Mouse (Mus musculus) G1E (cell line): ENCODE measurements around the gene Zfp710. TPM values are rescaled to one million over a fixed set of nuclear protein-coding genes. Genes with fewer than 3 reads are reported as not detected.

Source experiments
- ATAC-seq: 2 replicates; pipeline ENCODE4 v1.8.0; 2016; ENCODE audit warnings: mild to moderate bottlenecking; ENCODE audit not compliant: insufficient number of reproducible peaks, poor library complexity, low FRiP score, severe bottlenecking; ENCODE audit errors: extremely low read depth
- DNase-seq: peaks from one replicate; pipeline ENCODE4 v3.0.0; 2012; ENCODE audit warnings: low spot score
- H3K27me3 ChIP-seq: 2 replicates; pipeline ENCODE4 v1.6.1; 2012; ENCODE audit warnings: mild to moderate bottlenecking, low read length, inconsistent platforms; ENCODE audit not compliant: insufficient read depth
- H3K36me3 ChIP-seq: replicated peaks from 2 replicates; pipeline ENCODE3; 2012; ENCODE audit warnings: mild to moderate bottlenecking, inconsistent platforms
- H3K4me1 ChIP-seq: 2 replicates; pipeline ENCODE4 v1.6.1; 2012; ENCODE audit warnings: low read depth, low read length, inconsistent platforms, mixed read lengths; ENCODE audit not compliant: insufficient read depth
- H3K4me3 ChIP-seq: 2 replicates; pipeline ENCODE4 v1.5.1; 2012; ENCODE audit warnings: low read depth, mild to moderate bottlenecking, inconsistent platforms, low read length, moderate library complexity, mixed read lengths
- H3K9me3 ChIP-seq: replicated peaks from 2 replicates; pipeline ENCODE4 v1.6.1; 2012; ENCODE audit warnings: inconsistent platforms
- CTCF ChIP-seq: IDR thresholded peaks from 2 replicates; pipeline ENCODE4 v1.5.1; 2012; ENCODE audit warnings: low read depth, low read length, inconsistent platforms, mixed read lengths
- GATA1 ChIP-seq: IDR thresholded peaks from 2 replicates; pipeline ENCODE4 v1.6.1; 2012; ENCODE audit warnings: borderline replicate concordance, low read length, inconsistent platforms, mixed read lengths
- GATA2 ChIP-seq: IDR thresholded peaks from 2 replicates; pipeline ENCODE4 v1.6.1; 2012; ENCODE audit warnings: low read depth, low read length, inconsistent platforms, borderline replicate concordance
- POLR2AphosphoS5 ChIP-seq: IDR thresholded peaks from 2 replicates; pipeline ENCODE4 v1.6.1; 2012; ENCODE audit warnings: low read depth, low read length, inconsistent platforms; ENCODE audit not compliant: insufficient replicate concordance
- TAL1 ChIP-seq: conservative IDR thresholded peaks from 2 replicates; pipeline ENCODE4 v1.6.1; 2012; ENCODE audit warnings: low read depth, low read length, inconsistent platforms, mixed read lengths
- polyA plus RNA-seq: library from polyadenylated mRNA; stranded (reverse); fragments of >175 nt; gene quantifications from 2 replicates; pipeline ENCODE4 v1.2.3, GENCODE M21; 2012
- total RNA-seq, 2 experiments: library from RNA; stranded (forward) in 1 of 2; stranded (reverse) in 1 of 2; fragments of 200-1000 nt in 1 of 2; fragments of >200 nt in 1 of 2; fragmentation: Nextera tagmentation in 1 of 2; gene quantifications; 2 replicates each; pipeline ENCODE4 v1.2.3; 2014 to 2017

Gene Zfp710
- total and polyA plus RNA-seq, 3 experiments: 10.7 to 53.7 (median 25.1) TPM

DNA sequence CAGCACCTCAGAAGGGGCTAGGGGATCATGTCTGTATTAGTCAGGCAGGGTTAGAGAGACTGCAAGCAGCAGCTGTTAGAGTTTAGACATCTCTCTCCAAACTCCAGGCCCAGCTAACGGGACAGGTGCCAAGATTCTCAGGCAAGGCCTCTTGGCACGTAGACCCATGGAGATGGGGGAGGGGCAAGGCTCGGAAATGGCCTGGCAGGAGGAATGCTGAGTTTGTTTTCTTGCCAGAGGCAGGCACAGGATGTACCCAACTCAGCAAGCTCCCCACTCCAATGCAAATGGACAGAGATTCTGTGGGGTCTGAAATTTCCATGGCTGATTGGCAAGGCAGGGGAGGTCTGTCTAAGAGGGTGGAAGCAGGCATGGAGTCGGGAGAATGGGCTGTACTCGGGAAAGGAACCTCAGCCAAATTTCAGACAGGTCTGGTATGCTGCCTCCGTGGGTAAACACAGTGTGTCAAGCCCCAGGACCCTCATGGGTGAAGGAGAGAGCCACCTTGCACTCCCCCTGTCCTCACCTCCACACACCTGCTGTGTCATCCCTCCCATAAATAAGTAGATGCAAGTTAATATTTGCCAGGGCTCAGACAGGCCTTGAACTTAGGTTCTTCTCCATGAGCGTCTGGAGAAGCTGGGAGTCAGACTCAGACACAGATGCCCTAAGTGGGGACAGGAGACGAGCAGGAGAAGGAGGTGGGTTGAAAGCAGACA is 110.0 kb downstream of the Zfp710 start:
- Histone ChIP-seq H3K9me3 (peaks cover 14% of the 10 kb centered on the region), H3K4me1 (peaks cover 38% of the 10 kb centered on the region), H3K36me3 (peaks cover 16% of the 10 kb centered on the region), H3K27me3 (peaks cover 4% of the 10 kb centered on the region; the same call in 1 of the 2 replicates), H3K4me3 (no peak overlapping the region; the same call in 1 of the 2 replicates)
- TF ChIP-seq TAL1: no peak
- TF ChIP-seq GATA2: no peak
- no peak for TF ChIP-seq GATA1
- no peak for ATAC-seq
- DNase-seq: no peak

DNA sequence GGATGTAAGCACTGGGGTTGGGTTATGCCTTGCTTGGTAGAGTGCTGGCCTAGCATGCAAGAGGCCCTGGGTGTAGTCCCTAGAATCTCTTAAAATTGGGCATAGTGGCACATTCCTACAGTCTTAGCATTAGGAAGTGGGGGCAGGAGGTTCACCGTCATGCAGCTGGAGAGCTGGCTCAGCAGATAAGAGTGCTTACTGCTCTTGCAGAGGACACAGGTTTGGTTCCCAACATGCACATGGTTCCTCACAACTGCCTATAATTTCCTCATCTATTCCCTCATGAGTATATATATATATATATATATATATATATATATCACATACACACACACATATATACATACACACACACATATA is 110.5 kb downstream of the Zfp710 start:
- peaks cover 4% of the 10 kb centered on the region; the same call in 1 of the 2 replicates for H3K27me3 ChIP-seq
- no peak overlapping the region; the same call in 1 of the 2 replicates for H3K4me3 ChIP-seq
- peaks cover 14% of the 10 kb centered on the region for H3K9me3 ChIP-seq
- ATAC-seq (peak; percentile 40; the same call in 1 of the 2 replicates), DNase-seq (no peak)
- TF ChIP-seq TAL1 (peak; percentile 65), CTCF (no peak)
- H3K4me1 ChIP-seq: peaks cover 42% of the 10 kb centered on the region
- H3K36me3 ChIP-seq: peaks cover 21% of the 10 kb centered on the region

DNA sequence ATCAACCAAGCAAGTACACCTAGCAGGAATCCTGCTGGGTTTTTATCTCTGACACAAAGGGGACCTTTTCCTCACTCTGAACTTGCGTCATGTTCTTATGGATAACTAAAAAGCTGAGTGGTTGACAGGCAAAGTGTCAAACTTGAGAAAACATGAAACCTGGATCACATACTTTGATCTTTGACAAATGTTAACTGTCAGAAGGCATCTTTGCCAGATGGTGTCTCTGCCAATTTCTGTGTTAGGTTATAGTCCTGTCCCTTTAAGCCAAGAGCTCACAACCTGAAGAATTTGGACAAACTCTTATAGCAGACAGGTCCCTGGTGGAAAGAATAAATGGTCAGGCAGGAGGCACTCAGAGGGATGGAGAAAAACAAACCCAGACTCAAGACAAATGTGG is 113.8 kb downstream of the Zfp710 start:
- peaks cover 24% of the 10 kb centered on the region for H3K36me3 ChIP-seq
- no peak for TF ChIP-seq TAL1
- TF ChIP-seq GATA1: no peak
- TF ChIP-seq CTCF: no peak
- no peak for TF ChIP-seq POLR2AphosphoS5
- no peak for TF ChIP-seq GATA2
- DNase-seq (no peak), ATAC-seq (no peak)
- H3K9me3 ChIP-seq: peaks cover 14% of the 10 kb centered on the region
- no peaks in the 10 kb centered on the region for H3K27me3 ChIP-seq
- H3K4me3 ChIP-seq: no peak overlapping the region
- H3K4me1 ChIP-seq: peaks cover 52% of the 10 kb centered on the region

DNA sequence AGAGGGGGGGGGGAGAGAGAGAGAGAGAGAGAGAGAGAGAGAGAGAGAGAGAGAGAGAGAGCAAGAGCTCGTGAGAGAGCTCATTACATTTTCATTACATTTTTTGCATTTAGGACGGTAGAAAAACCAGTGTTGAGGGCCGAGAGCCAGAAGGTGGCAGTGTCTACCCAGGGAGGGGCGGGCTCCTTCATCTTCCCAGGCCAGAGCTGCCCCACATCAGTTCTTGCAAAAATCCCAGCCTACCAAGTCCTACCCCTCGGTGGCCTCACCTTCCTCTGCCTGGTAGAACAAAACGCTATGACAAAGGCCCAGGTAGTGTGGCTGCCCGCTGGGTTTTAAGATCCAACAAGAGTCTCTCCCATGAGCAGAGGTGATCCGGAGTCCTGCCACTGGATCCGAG is 116.2 kb downstream of the Zfp710 start:
- H3K4me1 ChIP-seq: peaks cover 58% of the 10 kb centered on the region
- H3K27me3 ChIP-seq: no peaks in the 10 kb centered on the region
- peaks cover 28% of the 10 kb centered on the region for H3K36me3 ChIP-seq
- ATAC-seq (peak; percentile 41; the same call in 1 of the 2 replicates), DNase-seq (peak; percentile 47)
- H3K9me3 ChIP-seq: peaks cover 14% of the 10 kb centered on the region
- TF ChIP-seq TAL1 (no peak), CTCF (peak; percentile 25; the same call in 1 of the 2 replicates), GATA2 (no peak), POLR2AphosphoS5 (no peak), GATA1 (no peak)
- H3K4me3 ChIP-seq: peak overlapping the region; percentile 4; the same call in 1 of the 2 replicates

Other genes with a start within 250 kb of the Zfp710 start
- not detected in 2 replicates for gene Mesp1, start 231.0 kb upstream of the Zfp710 start, total RNA-seq (2014; fragmentation: Nextera tagmentation)
- gene Mesp1, start 231.0 kb upstream of the Zfp710 start, total RNA-seq (2017): not detected in 2 replicates
- gene Mesp1, start 231.0 kb upstream of the Zfp710 start, polyA plus RNA-seq: not detected in 2 replicates
- gene Mesp2, start 214.1 kb upstream of the Zfp710 start, total RNA-seq (2014; fragmentation: Nextera tagmentation): not detected in 2 replicates
- gene Mesp2, start 214.1 kb upstream of the Zfp710 start, total RNA-seq (2017): 0.17 TPM in 1 of 2 replicates, not detected in the other
- gene Mesp2, start 214.1 kb upstream of the Zfp710 start, polyA plus RNA-seq: not detected in 2 replicates
- gene Anpep, start 163.8 kb upstream of the Zfp710 start, total RNA-seq (2014; fragmentation: Nextera tagmentation): not detected in 2 replicates
- 0.29 and 0.66 TPM in 2 replicates for gene Anpep, start 163.8 kb upstream of the Zfp710 start, total RNA-seq (2017)
- not detected in 2 replicates for gene Anpep, start 163.8 kb upstream of the Zfp710 start, polyA plus RNA-seq
- 23.9 and 28.9 TPM in 2 replicates for gene Ap3s2, start 104.2 kb upstream of the Zfp710 start, total RNA-seq (2014; fragmentation: Nextera tagmentation)
- gene Ap3s2, start 104.2 kb upstream of the Zfp710 start, total RNA-seq (2017): 5.6 and 6.0 TPM in 2 replicates
- gene Ap3s2, start 104.2 kb upstream of the Zfp710 start, polyA plus RNA-seq: 6.8 and 7.1 TPM in 2 replicates
- gene Arpin, start 89.5 kb upstream of the Zfp710 start, total RNA-seq (2014; fragmentation: Nextera tagmentation): not detected in 2 replicates
- gene Arpin, start 89.5 kb upstream of the Zfp710 start, total RNA-seq (2017): 0.06 TPM in 1 of 2 replicates, not detected in the other
- not detected in 2 replicates for gene Arpin, start 89.5 kb upstream of the Zfp710 start, polyA plus RNA-seq
- gene Idh2, start 90.6 kb downstream of the Zfp710 start, total RNA-seq (2014; fragmentation: Nextera tagmentation): 58.5 and 87.5 TPM in 2 replicates
- 98.7 and 106 TPM in 2 replicates for gene Idh2, start 90.6 kb downstream of the Zfp710 start, total RNA-seq (2017)
- gene Idh2, start 90.6 kb downstream of the Zfp710 start, polyA plus RNA-seq: 90.0 and 114 TPM in 2 replicates
- 35.6 and 69.0 TPM in 2 replicates for gene Sema4b, start 162.0 kb downstream of the Zfp710 start, total RNA-seq (2014; fragmentation: Nextera tagmentation)
- gene Sema4b, start 162.0 kb downstream of the Zfp710 start, total RNA-seq (2017): 21.7 and 23.9 TPM in 2 replicates
- gene Sema4b, start 162.0 kb downstream of the Zfp710 start, polyA plus RNA-seq: 19.0 and 26.5 TPM in 2 replicates
- gene Cib1, start 208.0 kb downstream of the Zfp710 start, total RNA-seq (2014; fragmentation: Nextera tagmentation): 35.2 and 44.2 TPM in 2 replicates
- 82.9 and 124 TPM in 2 replicates for gene Cib1, start 208.0 kb downstream of the Zfp710 start, total RNA-seq (2017)
- gene Cib1, start 208.0 kb downstream of the Zfp710 start, polyA plus RNA-seq: 43.6 and 49.6 TPM in 2 replicates
- 10.2 and 14.1 TPM in 2 replicates for gene Gdpgp1, start 208.1 kb downstream of the Zfp710 start, total RNA-seq (2014; fragmentation: Nextera tagmentation)
- 5.9 and 6.2 TPM in 2 replicates for gene Gdpgp1, start 208.1 kb downstream of the Zfp710 start, total RNA-seq (2017)
- 3.7 and 3.8 TPM in 2 replicates for gene Gdpgp1, start 208.1 kb downstream of the Zfp710 start, polyA plus RNA-seq
- gene Ttll13, start 221.6 kb downstream of the Zfp710 start, total RNA-seq (2014; fragmentation: Nextera tagmentation): 1.5 and 3.7 TPM in 2 replicates
- gene Ttll13, start 221.6 kb downstream of the Zfp710 start, total RNA-seq (2017): 0.35 and 3.3 TPM in 2 replicates
- gene Ttll13, start 221.6 kb downstream of the Zfp710 start, polyA plus RNA-seq: 0.13 and 0.26 TPM in 2 replicates
- 40.6 and 61.3 TPM in 2 replicates for gene Ngrn, start 236.4 kb downstream of the Zfp710 start, total RNA-seq (2014; fragmentation: Nextera tagmentation)
- gene Ngrn, start 236.4 kb downstream of the Zfp710 start, total RNA-seq (2017): 76.2 and 82.7 TPM in 2 replicates
- 41.9 and 43.6 TPM in 2 replicates for gene Ngrn, start 236.4 kb downstream of the Zfp710 start, polyA plus RNA-seq
- 50.7 and 77.5 TPM in 2 replicates for gene Vps33b, start 244.8 kb downstream of the Zfp710 start, total RNA-seq (2014; fragmentation: Nextera tagmentation)
- gene Vps33b, start 244.8 kb downstream of the Zfp710 start, total RNA-seq (2017): 29.7 and 33.2 TPM in 2 replicates
- gene Vps33b, start 244.8 kb downstream of the Zfp710 start, polyA plus RNA-seq: 4.1 and 4.3 TPM in 2 replicates